Mouse (Mus musculus) layer of hippocampus, postnatal 25 days (tissue): ENCODE measurements around the gene Pafah1b1. TPM values are rescaled to one million over a fixed set of nuclear protein-coding genes. Genes with fewer than 3 reads are reported as not detected.

Experiments used
- DNase-seq, 2 experiments: peaks; one replicate each; pipeline ENCODE4 v3.0.0; 2022; ENCODE audit warnings: mixed read lengths in 2 of 2, low spot score in 1 of 2; ENCODE audit errors: extremely low spot score in 1 of 2
- total RNA-seq, 2 experiments: library from RNA; stranded (reverse); gene quantifications; 2 replicates each; pipeline ENCODE4 v1.2.3; 2021

Gene Pafah1b1
- total RNA-seq, 2 experiments from 2014 or later = 358 to 403 TPM

GRCm38 (mm10) chr11:74721971-74722370, 2.5 kb downstream of the Pafah1b1 start:
- DNase-seq = no peak

GRCm38 (mm10) chr11:74721141-74721540, 3.3 kb downstream of the Pafah1b1 start:
- no peak for DNase-seq

GRCm38 (mm10) chr11:74720668-74721067, 3.8 kb downstream of the Pafah1b1 start:
- DNase-seq = no peak

GRCm38 (mm10) chr11:74715971-74716525, 8.4 kb downstream of the Pafah1b1 start:
- DNase-seq = peak in 1 of 2 experiments; percentile 13

GRCm38 (mm10) chr11:74710671-74711070, 13.8 kb downstream of the Pafah1b1 start:
- no peak for DNase-seq

- DNase-seq = no peak
Observed at GRCm38 (mm10) chr11:74708781-74709180, 15.7 kb downstream of the Pafah1b1 start.

- DNase-seq = no peak
Observed at GRCm38 (mm10) chr11:74704068-74704467, 20.4 kb downstream of the Pafah1b1 start.

GRCm38 (mm10) chr11:74699505-74699904, 25.0 kb downstream of the Pafah1b1 start:
- DNase-seq = no peak

- DNase-seq = no peak
Observed at GRCm38 (mm10) chr11:74692151-74692550, 32.3 kb downstream of the Pafah1b1 start.

- no peak for DNase-seq
Observed at GRCm38 (mm10) chr11:74675156-74675555, 49.3 kb downstream of the Pafah1b1 start.

GRCm38 (mm10) chr11:74674713-74675112, 49.8 kb downstream of the Pafah1b1 start:
- DNase-seq = no peak

- no peak for DNase-seq
Observed at GRCm38 (mm10) chr11:74673561-74673960, 50.9 kb downstream of the Pafah1b1 start.

- DNase-seq = no peak
Observed at GRCm38 (mm10) chr11:74672901-74673513, 51.5 kb downstream of the Pafah1b1 start.

- no peak for DNase-seq
Observed at GRCm38 (mm10) chr11:74671839-74672238, 52.6 kb downstream of the Pafah1b1 start.

GRCm38 (mm10) chr11:74671013-74671412, 53.5 kb downstream of the Pafah1b1 start:
- no peak for DNase-seq

GRCm38 (mm10) chr11:74670151-74670550, 54.3 kb downstream of the Pafah1b1 start:
- DNase-seq = no peak

- DNase-seq = no peak
Observed at GRCm38 (mm10) chr11:74668971-74669370, 55.5 kb downstream of the Pafah1b1 start.

GRCm38 (mm10) chr11:74668466-74668865, 56.0 kb downstream of the Pafah1b1 start:
- no peak for DNase-seq

GRCm38 (mm10) chr11:74667582-74668010, 56.9 kb downstream of the Pafah1b1 start:
- DNase-seq = no peak

- no peak for DNase-seq
Observed at GRCm38 (mm10) chr11:74666776-74667581, 57.5 kb downstream of the Pafah1b1 start.

- DNase-seq = no peak
Observed at GRCm38 (mm10) chr11:74666284-74666652, 58.2 kb downstream of the Pafah1b1 start.
